Mouse (Mus musculus): ENCODE data around the gene Gm17374.
"Not testable (repeated sequence)": the region's sequence is repeated elsewhere in the genome, so short reads cannot be mapped to it uniquely, and the experiment has no call there.

Gm17374 gene

GRCm38 (mm10) chr2:140151743-140152142 is at the start of gene Gm17374:
Gene Gm17374 (plus strand): TSS chr2:140152043.
- not testable (repeated sequence) for DNase-seq (ENCODE audit: low spot score)

GRCm38 (mm10) chr2:140104951-140105350 is 46.9 kb upstream of the Gm17374 start:
- DNase-seq (ENCODE audit: low spot score), result no peak

GRCm38 (mm10) chr2:140107641-140108040 is 44.2 kb upstream of the Gm17374 start:
- no peak for DNase-seq (ENCODE audit: low spot score)

DNA sequence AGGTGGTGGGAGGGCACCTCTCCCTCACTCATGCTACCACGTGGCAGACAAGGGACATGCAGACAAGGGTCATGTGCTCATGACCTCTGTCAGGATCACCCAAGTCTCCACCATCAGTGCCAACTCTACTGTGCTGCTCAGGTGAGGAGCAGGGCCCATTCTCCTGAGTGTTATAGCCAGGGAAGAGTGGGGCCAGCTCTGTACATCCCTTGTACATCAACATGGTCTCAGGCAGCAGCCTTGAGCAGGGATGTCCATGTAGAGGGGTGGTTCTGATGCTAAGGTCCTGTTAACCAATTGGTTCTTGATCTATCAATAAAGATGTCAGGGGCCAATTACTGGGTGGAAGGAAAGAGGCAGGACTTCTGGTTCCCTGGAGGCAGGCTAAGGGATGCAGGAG is 42.9 kb upstream of the Gm17374 start:
- DNase-seq (ENCODE audit: low spot score), result no peak

DNA sequence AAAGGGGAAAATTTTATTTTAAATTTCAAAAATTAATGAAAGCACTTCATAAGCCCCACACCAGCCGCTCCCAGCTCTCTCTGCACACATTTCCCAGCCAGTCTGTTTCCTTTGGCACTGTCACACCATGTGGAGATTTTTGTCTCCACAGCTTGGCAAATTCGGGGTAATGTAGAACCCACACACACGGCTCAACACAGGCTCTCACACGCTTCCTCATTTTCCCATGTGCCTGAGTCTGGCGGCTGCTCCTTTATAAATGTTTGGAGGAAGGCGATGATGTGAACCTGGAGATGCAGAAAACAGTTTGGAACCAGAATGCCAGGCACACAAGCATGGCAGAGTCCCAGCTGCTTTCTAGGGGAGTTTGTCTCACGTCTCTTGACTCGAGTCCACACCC is 38.0 kb upstream of the Gm17374 start:
- DNase-seq (ENCODE audit: low spot score), result no peak

DNA sequence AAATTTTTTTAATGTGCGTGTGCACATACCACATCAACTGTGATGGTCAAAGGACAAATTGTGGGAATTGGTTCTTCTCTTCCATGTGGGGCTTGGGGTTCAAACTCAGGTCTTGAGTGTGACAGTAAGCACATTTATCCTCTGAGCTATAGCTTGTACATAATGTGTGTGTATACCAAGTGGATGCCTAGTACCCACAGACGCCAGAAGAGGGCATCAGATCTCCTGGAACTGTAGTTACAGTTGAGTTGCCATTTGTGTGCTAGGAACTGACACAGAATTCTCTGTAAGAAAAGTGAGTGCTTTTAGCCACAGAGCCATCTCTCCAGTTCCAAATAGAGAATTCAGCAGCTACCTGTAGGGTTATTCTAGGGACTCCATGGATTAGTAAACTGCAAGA is 26.3 kb upstream of the Gm17374 start:
- no peak for DNase-seq (ENCODE audit: low spot score)

GRCm38 (mm10) chr2:140159186-140159730 is 7.4 kb downstream of the Gm17374 start:
- no peak for DNase-seq (ENCODE audit: low spot score)

DNA sequence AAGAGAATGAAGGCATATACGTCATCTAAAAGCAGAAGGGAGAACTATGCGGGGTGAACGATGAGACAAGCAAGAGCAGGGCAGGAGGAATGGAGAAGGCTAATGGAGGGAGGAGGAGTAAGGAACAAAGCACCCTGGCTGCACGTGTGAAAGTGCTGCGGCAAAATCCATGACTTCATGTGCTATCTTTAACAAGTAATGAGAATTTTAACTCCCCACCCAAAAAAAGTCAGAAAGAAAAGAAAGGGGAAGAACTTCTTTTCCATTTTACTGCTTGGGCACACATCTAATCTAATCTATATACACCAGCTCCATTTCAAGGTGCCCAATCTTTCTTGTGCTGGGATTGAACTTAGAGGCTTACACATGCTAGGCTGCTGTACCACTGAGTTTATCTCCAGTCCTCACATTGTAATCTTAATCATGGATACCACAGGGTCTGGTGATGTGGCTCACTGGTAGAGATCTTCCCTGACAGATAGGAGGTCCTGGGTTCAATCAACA is 11.6 kb downstream of the Gm17374 start:
- DNase-seq (ENCODE audit: low spot score), result no peak

DNA sequence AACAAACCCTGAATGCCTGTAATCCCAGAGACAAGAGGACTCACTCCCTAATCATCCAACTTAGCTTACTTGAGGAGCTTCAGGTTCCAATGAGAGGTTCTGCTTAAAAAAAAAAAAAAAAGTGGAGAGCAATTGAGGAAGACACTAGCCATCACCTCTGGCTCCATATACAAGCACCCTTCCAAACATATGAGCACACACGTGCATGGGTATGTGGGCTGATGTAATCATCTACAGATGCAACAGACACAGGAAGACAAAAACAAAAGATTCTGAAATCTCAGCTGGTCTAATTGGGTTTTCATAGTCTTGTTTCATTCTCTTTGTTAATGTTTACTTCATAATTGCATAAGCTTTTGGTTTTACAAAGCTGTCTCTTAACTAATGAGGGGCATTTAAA is 17.2 kb downstream of the Gm17374 start:
- no peak for DNase-seq (ENCODE audit: low spot score)

- DNase-seq (ENCODE audit: low spot score), result peak; percentile 95
Measured at GRCm38 (mm10) chr2:140170127-140170802, 18.4 kb downstream of the Gm17374 start, which contains the start of the genes Esf1 and Ndufaf5. Gene Esf1 (minus strand): TSS chr2:140170564. Gene Ndufaf5 (plus strand): TSS chr2:140170649.

- DNase-seq (ENCODE audit: low spot score), result no peak
Measured at GRCm38 (mm10) chr2:140170803-140171553, 19.1 kb downstream of the Gm17374 start.

DNA sequence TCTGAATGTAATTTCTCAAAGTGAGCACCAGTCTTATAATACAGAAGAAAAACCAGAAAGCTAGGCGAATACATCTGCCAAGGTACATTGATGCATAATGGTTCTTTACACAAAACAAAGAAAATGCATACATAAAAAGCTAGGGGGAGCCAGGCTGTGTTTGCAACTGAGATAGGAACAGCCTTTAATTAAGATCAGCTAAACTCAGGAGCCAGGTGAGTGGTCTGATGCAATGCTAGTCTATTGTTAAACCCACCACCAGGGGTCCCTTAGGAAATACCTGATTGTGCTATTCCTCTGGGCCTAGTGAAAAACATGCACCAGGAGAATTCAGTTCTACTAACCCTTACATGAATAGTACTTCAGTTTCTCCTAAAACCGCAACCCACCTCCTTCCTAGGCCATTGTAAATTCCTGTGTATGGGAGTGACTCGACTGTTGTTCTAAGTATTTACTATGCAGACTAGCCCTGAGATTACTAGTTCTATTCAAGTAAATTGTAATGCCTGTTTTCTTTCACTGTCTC is 33.9 kb downstream of the Gm17374 start:
- not testable (repeated sequence) for DNase-seq (ENCODE audit: low spot score)

DNA sequence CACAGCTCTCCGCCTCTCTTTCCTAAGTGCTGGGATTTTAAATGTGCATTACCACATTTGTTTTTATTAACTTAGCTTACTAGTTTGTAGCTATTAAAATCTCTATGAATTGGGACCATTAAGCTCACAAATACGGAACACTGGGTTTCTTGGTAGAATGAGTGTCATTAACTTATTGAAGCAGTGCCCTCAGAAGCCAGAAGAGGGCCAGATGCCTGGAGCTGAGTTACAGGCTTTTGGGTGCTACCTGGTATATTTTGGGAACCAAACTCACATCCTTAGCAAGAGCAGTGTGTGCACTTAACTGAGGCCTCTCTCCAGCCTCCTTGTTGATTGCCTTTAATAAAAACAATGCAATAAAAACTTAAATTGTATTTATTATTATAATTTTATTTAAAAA is 48.9 kb downstream of the Gm17374 start:
- no peak for DNase-seq (ENCODE audit: low spot score)

GRCm38 (mm10) chr2:140202573-140202972 is 50.7 kb downstream of the Gm17374 start:
- DNase-seq (ENCODE audit: low spot score), result no peak

Data from urinary bladder, postnatal 25 days (tissue).